Mouse (Mus musculus) C2C12 (cell line): ENCODE measurements around the gene Prcp.

Source experiments
- CEBPB ChIP-seq: IDR thresholded peaks from one replicate; pipeline ENCODE4 v1.6.1; 2011; ENCODE audit warnings: low read depth, mild to moderate bottlenecking, control low read depth, moderate library complexity
- CTCF ChIP-seq: IDR thresholded peaks from one replicate; pipeline ENCODE4 v1.5.1; 2011; ENCODE audit not compliant: control insufficient read depth, insufficient read depth, insufficient read length
- FOSL1 ChIP-seq: IDR thresholded peaks from one replicate; pipeline ENCODE4 v1.8.0; 2011; ENCODE audit warnings: mild to moderate bottlenecking, low read length; ENCODE audit not compliant: poor library complexity, insufficient read depth, severe bottlenecking
- MAX ChIP-seq: IDR thresholded peaks from one replicate; pipeline ENCODE4 v1.6.1; 2011; ENCODE audit warnings: mild to moderate bottlenecking, control low read depth
- MYOD1 ChIP-seq: IDR thresholded peaks from one replicate; pipeline ENCODE4 v1.6.1; 2011; ENCODE audit warnings: low read depth; ENCODE audit not compliant: control insufficient read depth, insufficient read length
- MYOG ChIP-seq: IDR thresholded peaks from one replicate; pipeline ENCODE4 v1.6.1; 2011; ENCODE audit not compliant: control insufficient read depth, insufficient read length; ENCODE audit errors: extremely low read depth
- USF1 ChIP-seq: IDR thresholded peaks from one replicate; pipeline ENCODE4 v1.6.1; 2011; ENCODE audit warnings: low read depth, mild to moderate bottlenecking, control low read depth, moderate library complexity

GRCm38 (mm10) chr7:92920857-92921172 is 46.5 kb downstream of the Prcp start:
- TF ChIP-seq CTCF: no peak
- TF ChIP-seq USF1: no peak
- TF ChIP-seq CEBPB: no peak
- no peak for TF ChIP-seq MYOG
- TF ChIP-seq MAX: no peak
- TF ChIP-seq MYOD1: no peak
- no peak for TF ChIP-seq FOSL1
